ENCODE assay signal across 21 mouse cellular contexts in genomic region chr12:11673281-11673680, GRCm38 (mm10).
DNase-seq lines count a peak whose midpoint lies in the region; ATAC-seq lines count a peak whose summit lies in the region.
"Had no signal": no experiment of that assay in that cellular context is flagged by ENCODE, and none has a peak within 500 bp of the region (broad histone marks: within the 10 kb centered on the region; RNA-seq: fewer than 3 reads in every experiment).

No protein-coding gene starts in this region.

- H3K4me3 ChIP-seq in hindbrain, embryonic 14.5 days (replicated peaks; ENCODE audit: low read length) = no peak overlapping the region
- H3K4me3 ChIP-seq in kidney, embryonic 16.5 days (ENCODE audit: low read length) = no peak overlapping the region
- H3K4me3 ChIP-seq: forebrain, embryonic 13.5 days; heart, adult 2 months; hindbrain, embryonic 13.5 days; midbrain, embryonic 15.5 days; neural tube, embryonic 12.5 days had no signal

- 77% methylated on average over 3 of the region's 3 CpGs for WGBS in hindbrain, embryonic 14.5 days
- 75% methylated on average over 3 of the region's 3 CpGs for WGBS in kidney, embryonic 16.5 days

- no peaks in the 10 kb centered on the region for H3K36me3 ChIP-seq in hindbrain, embryonic 14.5 days (replicated peaks; ENCODE audit: control insufficient read depth, insufficient read depth)
- no peaks in the 10 kb centered on the region for H3K36me3 ChIP-seq in kidney, embryonic 16.5 days (ENCODE audit: insufficient read depth, low read length)
- H3K36me3 ChIP-seq: hindbrain, embryonic 13.5 days; midbrain, embryonic 15.5 days; neural tube, embryonic 12.5 days had no signal

- ATAC-seq in hindbrain, embryonic 14.5 days (ENCODE audit: low FRiP score) = no peak
- no peak for ATAC-seq in kidney, embryonic 16.5 days (ENCODE audit: low FRiP score, low TSS enrichment)
- ATAC-seq: forebrain, embryonic 13.5 days; inflammation-experienced regulatory T-cells, adult 6 months; midbrain, embryonic 15.5 days; Patski had no signal

- no peak overlapping the region for H3K4me2 ChIP-seq in hindbrain, embryonic 14.5 days (replicated peaks)
- H3K4me2 ChIP-seq in kidney, embryonic 16.5 days (replicated peaks; ENCODE audit: low read depth, low read length) = no peak overlapping the region
- H3K4me2 ChIP-seq: forebrain, embryonic 13.5 days; hindbrain, embryonic 13.5 days; midbrain, embryonic 15.5 days; neural tube, embryonic 12.5 days had no signal

- H3K27ac ChIP-seq in hindbrain, embryonic 14.5 days = no peak overlapping the region
- H3K27ac ChIP-seq in kidney, embryonic 16.5 days (ENCODE audit: low read length) = no peak overlapping the region
- H3K27ac ChIP-seq: forebrain, embryonic 13.5 days; heart, adult 2 months; hindbrain, embryonic 13.5 days; midbrain, embryonic 15.5 days; neural tube, embryonic 12.5 days had no signal

- H3K4me1 ChIP-seq in hindbrain, embryonic 14.5 days (replicated peaks; ENCODE audit: control insufficient read depth, insufficient read depth, low read length) = no peaks in the 10 kb centered on the region
- no peaks in the 10 kb centered on the region for H3K4me1 ChIP-seq in kidney, embryonic 16.5 days (ENCODE audit: insufficient read depth, low read length)
- H3K4me1 ChIP-seq: forebrain, embryonic 13.5 days; hindbrain, embryonic 13.5 days; midbrain, embryonic 15.5 days; neural tube, embryonic 12.5 days had no signal

- no peak overlapping the region for H3K9ac ChIP-seq in hindbrain, embryonic 14.5 days
- H3K9ac ChIP-seq in kidney, embryonic 16.5 days (replicated peaks; ENCODE audit: low read length) = no peak overlapping the region
- H3K9ac ChIP-seq: forebrain, embryonic 13.5 days; hindbrain, embryonic 13.5 days; midbrain, embryonic 15.5 days; neural tube, embryonic 12.5 days had no signal

- peak; percentile 12 for DNase-seq in layer of hippocampus, adult 11-12 months (ENCODE audit: low spot score)
- no peak for DNase-seq in layer of hippocampus, postnatal 25 days (ENCODE audit: extremely low spot score in 1 of 2, low spot score in 1 of 2)
- DNase-seq in frontal cortex, postnatal 36 days (ENCODE audit: low spot score in 2 of 2) = peak; percentile 34 to 39
- DNase-seq in layer of hippocampus, adult 9-11 months = peak; percentile 23
- peak; percentile 9 for DNase-seq in right cerebral cortex, postnatal 25 days
- DNase-seq in hindbrain, embryonic 14.5 days (ENCODE audit: low spot score) = no peak
- DNase-seq: cerebellum, adult 18-20 months; cerebellum, postnatal 25 days; gastrocnemius, postnatal 36 days; heart, adult 2 months; kidney, adult 2 months; kidney, postnatal 10 days; lung, postnatal 4 days; thymus, postnatal 14 days had no signal

- H3K27me3 ChIP-seq in hindbrain, embryonic 14.5 days (ENCODE audit: control insufficient read depth, insufficient read depth, low read length) = no peaks in the 10 kb centered on the region
- no peaks in the 10 kb centered on the region for H3K27me3 ChIP-seq in kidney, embryonic 16.5 days (ENCODE audit: insufficient read depth, low read length)
- H3K27me3 ChIP-seq: forebrain, embryonic 13.5 days; hindbrain, embryonic 13.5 days; midbrain, embryonic 15.5 days; neural tube, embryonic 12.5 days; Patski had no signal

- no peaks in the 10 kb centered on the region for H3K9me3 ChIP-seq in hindbrain, embryonic 14.5 days (ENCODE audit: control insufficient read depth, low read length)
- no peaks in the 10 kb centered on the region for H3K9me3 ChIP-seq in kidney, embryonic 16.5 days (ENCODE audit: low read length)
- H3K9me3 ChIP-seq: forebrain, embryonic 13.5 days; hindbrain, embryonic 13.5 days; midbrain, embryonic 15.5 days; neural tube, embryonic 12.5 days had no signal

Comparison
In these comparisons a context has a peak if more than half of its experiments do, and no peak if none do; other contexts are left out.
1. DNase-seq: peak in layer of hippocampus, adult 11-12 months (single experiment), frontal cortex, postnatal 36 days (2 of 2), layer of hippocampus, adult 9-11 months (single experiment) and right cerebral cortex, postnatal 25 days (single experiment); none in layer of hippocampus, postnatal 25 days (0 of 2) and hindbrain, embryonic 14.5 days (single experiment).